Mouse (Mus musculus): Measurements from ENCODE around the gene Acbd6. TPM values are rescaled to one million over a fixed set of nuclear protein-coding genes. Genes with fewer than 3 reads are reported as not detected.
A peak's percentile ranks its signal among the peaks of the same experiment; 100 is the strongest.

The Acbd6 gene
- polyA plus RNA-seq, 1 experiment from 2014 or later: 88.0 TPM

DNA sequence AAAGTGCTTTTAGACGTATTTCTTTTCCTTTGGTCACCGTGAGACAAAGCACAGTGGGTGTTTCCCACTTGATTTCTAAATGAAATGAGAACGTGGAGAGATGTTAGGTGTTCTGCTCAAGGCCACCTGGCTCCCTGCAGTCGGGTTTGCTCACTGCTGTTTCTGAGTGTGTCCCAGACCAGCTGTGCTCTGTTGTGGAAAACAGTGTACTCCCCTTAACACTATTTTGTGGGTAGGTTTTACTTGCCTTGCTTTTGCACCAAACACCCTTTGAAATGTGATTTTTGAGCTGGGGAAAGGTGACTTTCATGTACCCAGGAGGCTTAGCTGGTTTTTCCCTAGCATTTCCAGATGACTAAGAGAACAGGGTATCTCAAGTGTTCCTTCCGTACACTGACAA, 31.7 kb upstream of the Acbd6 start:
- H3K36me3 ChIP-seq (ENCODE audit: insufficient read depth): no peaks in the 10 kb centered on the region
- H3K4me1 ChIP-seq (ENCODE audit: insufficient read depth): peaks cover 5% of the 10 kb centered on the region; the same call in 1 of the 2 replicates
- no peak overlapping the region for H3K4me3 ChIP-seq (ENCODE audit: low read depth, low read length)
- no peak overlapping the region for H3K4me2 ChIP-seq
- WGBS: 52% methylated on average over 5 of the region's 5 CpGs
- H3K9me3 ChIP-seq (ENCODE audit: low read depth, low read length): no peaks in the 10 kb centered on the region
- no peaks in the 10 kb centered on the region for H3K27me3 ChIP-seq (ENCODE audit: insufficient read depth, low read length)
- no peak for ATAC-seq (ENCODE audit: insufficient read depth)
- H3K27ac ChIP-seq (ENCODE audit: low read depth): no peak overlapping the region
- no peak for TF ChIP-seq CTCF (IDR thresholded peaks at IDR 0.05; ENCODE audit: low read depth)
- no peak overlapping the region for H3K9ac ChIP-seq
- no peak for DNase-seq

DNA sequence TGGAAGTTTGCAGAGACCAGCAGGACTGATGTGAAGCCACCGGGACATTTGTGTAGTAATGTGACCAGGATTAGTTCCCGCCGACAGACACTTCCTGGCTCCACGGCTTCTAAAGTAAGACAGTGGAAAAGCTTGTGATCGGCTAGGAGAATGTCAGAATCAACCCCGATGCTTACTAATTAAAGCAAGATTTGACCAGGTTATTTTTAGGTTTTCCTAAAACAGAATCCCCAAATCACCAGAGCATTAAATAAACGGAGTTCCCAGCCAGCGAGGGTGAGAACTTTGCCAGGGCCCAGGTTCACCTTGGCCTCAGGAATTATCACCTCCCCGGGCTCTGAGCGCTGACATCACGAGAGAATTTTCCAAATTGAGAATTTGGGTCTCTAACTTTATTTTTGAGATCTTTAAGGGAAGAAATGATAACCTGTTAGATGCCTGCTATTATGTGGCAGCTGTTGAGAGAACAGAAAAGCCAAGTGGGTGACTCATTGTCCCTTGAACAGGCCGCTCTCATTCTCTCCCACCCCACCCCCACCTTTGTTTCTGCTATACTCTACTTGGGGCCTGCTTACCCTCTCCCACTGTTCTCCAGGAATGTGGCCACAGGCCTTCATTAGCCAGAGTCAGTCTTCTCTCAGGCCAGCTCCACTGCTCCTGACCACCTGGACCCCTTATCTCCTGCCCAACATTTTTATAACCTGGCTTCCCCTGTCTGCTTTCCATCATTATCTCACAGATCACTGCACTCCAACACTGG, 30.7 kb upstream of the Acbd6 start:
- no peaks in the 10 kb centered on the region for H3K9me3 ChIP-seq (ENCODE audit: low read depth, low read length)
- H3K36me3 ChIP-seq (ENCODE audit: insufficient read depth): no peaks in the 10 kb centered on the region
- H3K27me3 ChIP-seq (ENCODE audit: insufficient read depth, low read length): no peaks in the 10 kb centered on the region
- H3K4me2 ChIP-seq: no peak overlapping the region
- DNase-seq (peak; percentile 26), ATAC-seq (ENCODE audit: insufficient read depth) (peak; percentile 56; the same call in 1 of the 2 replicates)
- H3K9ac ChIP-seq: no peak overlapping the region
- 30% methylated on average over 12 of the region's 12 CpGs for WGBS
- H3K4me1 ChIP-seq (ENCODE audit: insufficient read depth): peaks cover 5% of the 10 kb centered on the region; the same call in 1 of the 2 replicates
- H3K4me3 ChIP-seq (ENCODE audit: low read depth, low read length): no peak overlapping the region
- no peak overlapping the region for H3K27ac ChIP-seq (ENCODE audit: low read depth)
- no peak for TF ChIP-seq CTCF (IDR thresholded peaks at IDR 0.05; ENCODE audit: low read depth)

DNA sequence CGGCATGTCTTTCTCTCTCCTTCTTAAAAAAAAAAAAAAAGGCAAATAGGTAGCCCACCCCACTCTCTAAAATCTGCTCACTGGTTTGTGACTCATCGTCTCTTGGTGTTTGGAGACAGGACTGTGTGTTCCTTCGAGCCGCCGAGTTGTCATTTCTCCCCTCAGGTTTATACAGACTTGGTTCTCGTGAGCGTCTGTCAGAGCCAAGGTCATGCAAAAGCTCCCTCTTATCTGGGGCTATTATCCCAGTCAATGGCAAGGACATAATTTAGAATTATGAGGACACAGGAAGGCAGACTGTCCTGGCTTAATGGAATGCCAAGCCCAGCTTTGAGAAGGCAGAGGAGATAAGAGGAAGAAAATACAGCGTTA, 30.1 kb upstream of the Acbd6 start:
- H3K36me3 ChIP-seq (ENCODE audit: insufficient read depth): no peaks in the 10 kb centered on the region
- TF ChIP-seq CTCF (IDR thresholded peaks at IDR 0.05; ENCODE audit: low read depth): no peak
- H3K27ac ChIP-seq (ENCODE audit: low read depth): no peak overlapping the region
- no peak overlapping the region for H3K4me3 ChIP-seq (ENCODE audit: low read depth, low read length)
- 0 out of 2 replicates have a peak, but pooled peaks have one; percentile 24 for ATAC-seq (ENCODE audit: insufficient read depth)
- H3K4me1 ChIP-seq (ENCODE audit: insufficient read depth): peaks cover 5% of the 10 kb centered on the region; the same call in 1 of the 2 replicates
- H3K4me2 ChIP-seq: no peak overlapping the region
- 16% methylated on average over 8 of the region's 8 CpGs for WGBS
- H3K9me3 ChIP-seq (ENCODE audit: low read depth, low read length): no peaks in the 10 kb centered on the region
- H3K9ac ChIP-seq: no peak overlapping the region
- no peaks in the 10 kb centered on the region for H3K27me3 ChIP-seq (ENCODE audit: insufficient read depth, low read length)
- peak; percentile 14 for DNase-seq

DNA sequence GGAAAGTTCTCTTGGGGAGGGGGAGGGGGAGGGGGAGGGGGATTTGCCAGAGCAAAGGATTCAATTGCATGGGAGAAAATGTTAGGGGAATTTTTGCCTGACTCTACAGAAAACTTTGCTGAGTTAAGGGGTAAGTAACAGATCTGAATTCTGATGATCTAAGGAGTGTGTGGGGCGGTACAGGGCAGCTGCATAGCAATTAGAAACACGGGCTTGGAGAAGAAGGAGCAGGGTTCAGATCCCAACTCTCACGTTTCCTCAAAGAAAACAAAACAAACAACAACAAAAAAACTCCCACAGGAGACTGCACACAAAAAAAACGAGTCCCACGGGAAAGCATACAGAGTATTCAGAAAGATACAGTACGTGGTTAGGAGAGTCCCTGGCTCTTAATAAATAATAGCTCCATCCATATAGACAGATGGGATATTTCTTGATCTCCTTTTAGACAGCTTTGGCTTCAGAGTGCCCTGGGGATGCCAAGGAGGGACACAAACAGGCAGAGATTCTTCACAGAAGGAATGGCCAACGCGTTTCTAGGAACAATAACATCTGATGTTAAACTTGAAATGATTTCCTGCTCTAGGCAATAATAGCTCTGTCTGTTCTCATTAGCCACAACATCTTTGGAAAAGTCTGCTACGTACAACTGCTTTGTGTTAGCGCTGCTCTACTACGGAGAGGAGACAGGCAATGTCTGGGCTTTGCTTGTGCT, 29.4 kb upstream of the Acbd6 start:
- no peak overlapping the region for H3K4me3 ChIP-seq (ENCODE audit: low read depth, low read length)
- no peaks in the 10 kb centered on the region for H3K27me3 ChIP-seq (ENCODE audit: insufficient read depth, low read length)
- DNase-seq (peak; percentile 27), ATAC-seq (ENCODE audit: insufficient read depth) (peak; percentile 36; the same call in 1 of the 2 replicates)
- 28% methylated on average over 11 of the region's 11 CpGs for WGBS
- H3K9me3 ChIP-seq (ENCODE audit: low read depth, low read length): no peaks in the 10 kb centered on the region
- H3K9ac ChIP-seq: no peak overlapping the region
- peaks cover 5% of the 10 kb centered on the region; the same call in 1 of the 2 replicates for H3K4me1 ChIP-seq (ENCODE audit: insufficient read depth)
- H3K36me3 ChIP-seq (ENCODE audit: insufficient read depth): no peaks in the 10 kb centered on the region
- no peak overlapping the region for H3K27ac ChIP-seq (ENCODE audit: low read depth)
- H3K4me2 ChIP-seq: no peak overlapping the region
- TF ChIP-seq CTCF (IDR thresholded peaks at IDR 0.05; ENCODE audit: low read depth): no peak

DNA sequence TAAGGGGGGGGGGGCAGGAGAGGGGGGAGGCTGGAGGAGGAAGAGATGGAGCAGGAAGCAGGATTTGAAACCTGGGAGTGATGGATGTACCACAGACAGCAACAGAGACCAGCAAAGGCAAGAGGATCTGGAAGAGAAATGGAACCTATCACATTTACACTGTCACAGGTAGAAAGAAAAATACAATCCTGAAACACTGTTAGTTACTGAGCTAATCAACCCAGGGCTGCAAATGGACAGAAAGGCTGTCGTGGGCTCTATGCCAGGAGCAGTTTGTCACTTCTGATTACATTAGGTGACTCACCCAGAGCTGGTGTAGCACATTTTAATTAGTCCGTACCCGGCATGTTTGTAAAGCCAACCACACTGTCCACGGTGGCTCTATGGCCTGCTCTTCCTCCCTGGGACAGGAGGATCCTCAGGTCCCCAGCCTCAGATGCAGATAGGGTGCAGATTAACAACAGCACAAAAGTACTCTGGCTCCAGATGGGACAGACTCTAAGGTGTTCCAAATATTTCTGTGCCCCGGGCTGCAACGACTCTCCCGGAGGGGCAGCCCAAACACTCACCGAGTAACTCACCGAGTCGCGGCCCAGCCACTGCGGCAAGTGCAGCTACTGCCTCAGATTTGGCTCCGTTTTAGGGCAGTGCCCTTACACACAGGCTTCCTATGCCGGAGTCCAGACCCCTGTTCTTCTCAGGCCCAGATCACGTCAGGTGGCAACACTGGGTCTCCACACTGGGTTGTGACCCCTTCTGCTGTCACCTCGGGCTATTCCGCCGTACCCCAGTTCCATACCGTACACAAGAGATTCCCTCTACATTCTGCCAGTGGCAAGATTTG, 28.6 kb upstream of the Acbd6 start:
- TF ChIP-seq CTCF (IDR thresholded peaks at IDR 0.05; ENCODE audit: low read depth): no peak
- ATAC-seq (ENCODE audit: insufficient read depth) (peak; percentile 27; the same call in 1 of the 2 replicates), DNase-seq (peak; percentile 26)
- Histone ChIP-seq H3K9ac (no peak overlapping the region), H3K4me3 (ENCODE audit: low read depth, low read length) (no peak overlapping the region), H3K27ac (ENCODE audit: low read depth) (no peak overlapping the region), H3K4me1 (ENCODE audit: insufficient read depth) (peaks cover 5% of the 10 kb centered on the region; the same call in 1 of the 2 replicates), H3K9me3 (ENCODE audit: low read depth, low read length) (no peaks in the 10 kb centered on the region), H3K4me2 (no peak overlapping the region), H3K27me3 (ENCODE audit: insufficient read depth, low read length) (no peaks in the 10 kb centered on the region), H3K36me3 (ENCODE audit: insufficient read depth) (no peaks in the 10 kb centered on the region)
- 71% methylated on average over 19 of the region's 19 CpGs for WGBS

DNA sequence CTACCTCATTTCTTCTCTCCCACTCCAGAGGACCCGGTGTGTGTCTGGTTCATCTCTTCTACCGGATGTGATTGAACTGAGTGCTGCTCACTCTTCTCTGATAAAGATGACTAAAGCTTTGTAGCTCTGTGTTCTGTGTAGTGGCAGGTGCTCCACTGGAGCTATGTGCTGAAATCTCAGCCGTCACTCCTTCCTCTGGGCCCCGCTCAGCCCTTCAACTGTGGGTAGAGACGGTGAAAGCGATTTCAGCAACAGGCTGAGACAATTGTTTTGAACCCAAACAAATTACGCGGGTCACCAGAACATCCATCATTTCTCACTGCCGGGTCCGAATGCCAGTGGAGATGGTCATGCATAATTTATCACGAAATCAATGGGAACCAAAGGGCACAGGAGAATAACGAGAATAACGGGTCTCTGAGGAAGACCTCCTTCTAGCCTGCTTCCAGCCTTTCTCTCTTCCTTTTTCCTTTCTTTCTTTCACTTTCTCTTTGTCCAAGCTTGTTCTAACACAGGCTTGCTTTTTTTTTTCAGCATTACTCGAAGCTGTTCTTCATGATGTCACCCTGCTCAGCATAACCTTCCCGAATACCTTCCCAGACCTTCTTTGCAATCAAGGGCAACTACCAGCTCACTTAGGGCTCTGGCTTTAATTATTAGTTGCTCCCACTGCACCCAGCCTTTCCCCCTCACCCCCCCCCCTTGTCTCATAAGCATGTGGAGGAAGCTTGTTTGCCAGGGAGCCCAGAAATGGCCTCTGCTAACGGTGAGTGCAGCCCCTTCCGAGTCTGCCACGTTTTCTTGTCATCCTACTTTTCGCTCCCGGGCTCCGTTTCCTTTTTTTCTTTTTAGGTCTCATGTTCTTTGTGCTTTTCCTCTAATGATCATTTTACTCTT, 27.1 kb upstream of the Acbd6 start:
- Histone ChIP-seq H3K27me3 (ENCODE audit: insufficient read depth, low read length) (no peaks in the 10 kb centered on the region), H3K9me3 (ENCODE audit: low read depth, low read length) (no peaks in the 10 kb centered on the region), H3K9ac (no peak overlapping the region), H3K4me3 (ENCODE audit: low read depth, low read length) (no peak overlapping the region), H3K27ac (ENCODE audit: low read depth) (no peak overlapping the region), H3K36me3 (ENCODE audit: insufficient read depth) (no peaks in the 10 kb centered on the region), H3K4me1 (ENCODE audit: insufficient read depth) (peaks cover 5% of the 10 kb centered on the region; the same call in 1 of the 2 replicates), H3K4me2 (no peak overlapping the region)
- DNase-seq: no peak
- TF ChIP-seq CTCF (IDR thresholded peaks at IDR 0.05; ENCODE audit: low read depth): no peak
- no peak for ATAC-seq (ENCODE audit: insufficient read depth)
- 64% methylated on average over 21 of the region's 21 CpGs for WGBS

All from lung, embryonic 14.5 days (tissue).